Mouse (Mus musculus): ENCODE measurements at regions not wholly inside any gene's neighbourhood (a gene's known extent, or its start where the extent isn't known, plus 50 kb on each side); places are given as distances from the start of the nearest gene placed in this dataset.

GRCm38 (mm10) chr13:119117906-119118305 lies 310.5 kb upstream of the Paip1 start:
- no peaks in the 10 kb centered on the region for H3K9me3 ChIP-seq (replicated peaks; ENCODE audit: low read length)
- no peak overlapping the region for H3K4me3 ChIP-seq (replicated peaks in 1 of 3; ENCODE audit: low read depth in 2 of 3, low read length in 2 of 3, poor library complexity in 1 of 3)
- no peak overlapping the region for H3K4me2 ChIP-seq (ENCODE audit: insufficient read depth, low read depth, poor library complexity, severe bottlenecking)
- no peaks in the 10 kb centered on the region for H3K79me2 ChIP-seq (replicated peaks; ENCODE audit: control insufficient read depth, extremely low read depth, insufficient read depth, poor library complexity, severe bottlenecking)
- no peak overlapping the region for H3K27ac ChIP-seq (ENCODE audit: insufficient read depth, low read depth)
- H3K4me1 ChIP-seq (ENCODE audit: control insufficient read depth in 1 of 2, insufficient read depth in 2 of 2) = no peaks in the 10 kb centered on the region
- no peaks in the 10 kb centered on the region for H3K36me3 ChIP-seq (replicated peaks in 1 of 2; ENCODE audit: control insufficient read depth in 1 of 2, insufficient read depth in 1 of 2, low read length in 1 of 2)
- H3K27me3 ChIP-seq (replicated peaks) = no peaks in the 10 kb centered on the region
- no peak overlapping the region for H3K9ac ChIP-seq (ENCODE audit: insufficient read depth, low read depth)
- in situ Hi-C loops (cut with MboI; ENCODE audit: low pct_ligation_motif_present, low pct_unique_long_range_greater_than_20kb, low sequenced_read_pairs) = no loop called here
- DNase-seq (ENCODE audit: extremely low read depth) = no peak
- dilution Hi-C loops (cut with MboI; ENCODE audit: extremely low pct_ligation_motif_present, extremely low pct_unique_long_range_greater_than_20kb, low sequenced_read_pairs) = no loop called here
- no peak for TF ChIP-seq JUND (conservative IDR thresholded peaks at IDR 0.05; ENCODE audit: low read depth, low read length)
- TF ChIP-seq HCFC1 (IDR thresholded peaks at IDR 0.05; ENCODE audit: low read depth, low read length) = no peak
- no peak for TF ChIP-seq JUN (IDR thresholded peaks at IDR 0.05; ENCODE audit: insufficient read depth, low read depth, low read length)
- TF ChIP-seq PAX5 (IDR thresholded peaks at IDR 0.05; ENCODE audit: low read length) = no peak
- TF ChIP-seq ELF1 (IDR thresholded peaks at IDR 0.05; ENCODE audit: low read depth, low read length) = no peak
- TF ChIP-seq MEF2A (IDR thresholded peaks at IDR 0.05; ENCODE audit: borderline replicate concordance, low read depth, low read length) = no peak
- no peak for TF ChIP-seq ZKSCAN1 (IDR thresholded peaks at IDR 0.05; ENCODE audit: borderline replicate concordance, low read depth, low read length)
- no peak for TF ChIP-seq ZNF384 (IDR thresholded peaks at IDR 0.05; ENCODE audit: low read depth, low read length)

GRCm38 (mm10) chr13:119118382-119118781 lies 310.0 kb upstream of the Paip1 start:
- TF ChIP-seq SIN3A (IDR thresholded peaks at IDR 0.05; ENCODE audit: low read length) (no peak), SMC3 (IDR thresholded peaks at IDR 0.05; ENCODE audit: low read depth, low read length) (no peak), TBP (conservative IDR thresholded peaks at IDR 0.05; ENCODE audit: low read depth, low read length) (no peak)
- no peaks in the 10 kb centered on the region for H3K4me1 ChIP-seq (ENCODE audit: control insufficient read depth in 1 of 2, insufficient read depth in 2 of 2)
- no peaks in the 10 kb centered on the region for H3K9me3 ChIP-seq (replicated peaks; ENCODE audit: low read length)
- in situ Hi-C loops (cut with MboI; ENCODE audit: low pct_ligation_motif_present, low pct_unique_long_range_greater_than_20kb, low sequenced_read_pairs) = no loop called here
- H3K4me3 ChIP-seq (replicated peaks in 1 of 3; ENCODE audit: low read depth in 2 of 3, low read length in 2 of 3, poor library complexity in 1 of 3) = no peak overlapping the region
- H3K36me3 ChIP-seq (replicated peaks in 1 of 2; ENCODE audit: control insufficient read depth in 1 of 2, insufficient read depth in 1 of 2, low read length in 1 of 2) = no peaks in the 10 kb centered on the region
- no peak overlapping the region for H3K27ac ChIP-seq (ENCODE audit: insufficient read depth, low read depth)
- no peak for DNase-seq (ENCODE audit: extremely low read depth)
- H3K9ac ChIP-seq (ENCODE audit: insufficient read depth, low read depth) = no peak overlapping the region
- H3K27me3 ChIP-seq (replicated peaks) = no peaks in the 10 kb centered on the region
- H3K79me2 ChIP-seq (replicated peaks; ENCODE audit: control insufficient read depth, extremely low read depth, insufficient read depth, poor library complexity, severe bottlenecking) = no peaks in the 10 kb centered on the region
- H3K4me2 ChIP-seq (ENCODE audit: insufficient read depth, low read depth, poor library complexity, severe bottlenecking) = no peak overlapping the region
- dilution Hi-C loops (cut with MboI; ENCODE audit: extremely low pct_ligation_motif_present, extremely low pct_unique_long_range_greater_than_20kb, low sequenced_read_pairs) = no loop called here

GRCm38 (mm10) chr13:119140436-119140835 lies 288.0 kb upstream of the Paip1 start:
- Histone ChIP-seq H3K27ac (ENCODE audit: insufficient read depth, low read depth) (no peak overlapping the region), H3K36me3 (replicated peaks in 1 of 2; ENCODE audit: control insufficient read depth in 1 of 2, insufficient read depth in 1 of 2, low read length in 1 of 2) (no peaks in the 10 kb centered on the region), H3K9me3 (replicated peaks; ENCODE audit: low read length) (no peaks in the 10 kb centered on the region), H3K79me2 (replicated peaks; ENCODE audit: control insufficient read depth, extremely low read depth, insufficient read depth, poor library complexity, severe bottlenecking) (no peaks in the 10 kb centered on the region), H3K4me2 (ENCODE audit: insufficient read depth, low read depth, poor library complexity, severe bottlenecking) (no peak overlapping the region), H3K9ac (ENCODE audit: insufficient read depth, low read depth) (no peak overlapping the region), H3K4me1 (ENCODE audit: control insufficient read depth in 1 of 2, insufficient read depth in 2 of 2) (peaks cover 0 to 3% of the 10 kb centered on the region in 2 experiments; a peak in 1 of 4 replicates), H3K4me3 (replicated peaks in 1 of 3; ENCODE audit: low read depth in 2 of 3, low read length in 2 of 3, poor library complexity in 1 of 3) (no peak overlapping the region), H3K27me3 (replicated peaks) (no peaks in the 10 kb centered on the region)
- no peak for TF ChIP-seq CHD1 (IDR thresholded peaks at IDR 0.05; ENCODE audit: low read depth, low read length)
- TF ChIP-seq SMC3 (IDR thresholded peaks at IDR 0.05; ENCODE audit: low read depth, low read length) = no peak
- no peak for TF ChIP-seq ZNF384 (IDR thresholded peaks at IDR 0.05; ENCODE audit: low read depth, low read length)
- TF ChIP-seq ELF1 (IDR thresholded peaks at IDR 0.05; ENCODE audit: low read depth, low read length) = no peak
- no peak for TF ChIP-seq JUN (IDR thresholded peaks at IDR 0.05; ENCODE audit: insufficient read depth, low read depth, low read length)
- no peak for TF ChIP-seq JUND (conservative IDR thresholded peaks at IDR 0.05; ENCODE audit: low read depth, low read length)
- TF ChIP-seq UBTF (IDR thresholded peaks at IDR 0.05; ENCODE audit: low read depth, low read length) = no peak
- TF ChIP-seq TCF12 (IDR thresholded peaks at IDR 0.05; ENCODE audit: low read depth, low read length) = no peak
- no peak for TF ChIP-seq MYC (IDR thresholded peaks at IDR 0.05; ENCODE audit: low read depth, low read length)
- TF ChIP-seq POLR2A (IDR thresholded peaks at IDR 0.05; ENCODE audit: low read depth, low read length) = no peak
- TF ChIP-seq ZKSCAN1 (IDR thresholded peaks at IDR 0.05; ENCODE audit: borderline replicate concordance, low read depth, low read length) = no peak
- dilution Hi-C loops (cut with MboI; ENCODE audit: extremely low pct_ligation_motif_present, extremely low pct_unique_long_range_greater_than_20kb, low sequenced_read_pairs) = no loop called here
- DNase-seq (ENCODE audit: extremely low read depth) = no peak
- in situ Hi-C loops (cut with MboI; ENCODE audit: low pct_ligation_motif_present, low pct_unique_long_range_greater_than_20kb, low sequenced_read_pairs) = no loop called here
